Mouse (Mus musculus) B cell, adult 62 days (primary cell): ENCODE data around the gene Zfp300. TPM values are rescaled to one million over a fixed set of nuclear protein-coding genes. Genes with fewer than 3 reads are reported as not detected.

ENCODE experiments used
- total RNA-seq: library from RNA; stranded (reverse); gene quantifications from 4 replicates; pipeline ENCODE4 v1.2.4, GENCODE M21; 2023

The Zfp300 gene
- 0.37 to 0.88 TPM (median 0.65 TPM) in 4 replicates for total RNA-seq

GRCm38 (mm10) chrX:21088983-21089866, at the start of gene Zfp300:
Gene Zfp300 (minus strand): TSS chrX:21089527.

DNA sequence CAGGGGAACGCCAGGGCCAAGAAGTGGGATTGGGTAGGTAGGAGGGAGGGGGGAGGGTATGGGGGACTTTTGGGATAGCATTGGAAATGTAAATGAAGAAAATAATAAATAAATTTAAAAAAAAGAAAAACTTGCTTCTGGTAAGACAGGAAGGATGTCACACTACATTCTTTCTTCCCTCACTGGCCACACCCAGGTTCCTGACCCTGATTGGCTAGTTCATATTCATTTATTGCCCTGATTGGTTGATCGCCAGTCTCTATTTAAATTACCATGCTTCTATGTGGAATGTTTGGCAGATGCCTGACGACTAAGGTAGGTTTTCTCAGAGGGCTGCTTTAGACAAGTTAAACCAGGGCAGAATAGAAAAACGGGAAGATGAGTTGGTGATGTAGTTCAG, 26.2 kb upstream of the Zfp300 start, which contains the start of gene Ssxa1:
Gene Ssxa1, plus strand, starts transcription at position 301 of the 400 bp plus-strand sequence.

GRCm38 (mm10) chrX:21068106-21068505, 21.2 kb downstream of the Zfp300 start, which contains the start of gene Spaca5:
Gene Spaca5 (plus strand): TSS chrX:21068406.

DNA sequence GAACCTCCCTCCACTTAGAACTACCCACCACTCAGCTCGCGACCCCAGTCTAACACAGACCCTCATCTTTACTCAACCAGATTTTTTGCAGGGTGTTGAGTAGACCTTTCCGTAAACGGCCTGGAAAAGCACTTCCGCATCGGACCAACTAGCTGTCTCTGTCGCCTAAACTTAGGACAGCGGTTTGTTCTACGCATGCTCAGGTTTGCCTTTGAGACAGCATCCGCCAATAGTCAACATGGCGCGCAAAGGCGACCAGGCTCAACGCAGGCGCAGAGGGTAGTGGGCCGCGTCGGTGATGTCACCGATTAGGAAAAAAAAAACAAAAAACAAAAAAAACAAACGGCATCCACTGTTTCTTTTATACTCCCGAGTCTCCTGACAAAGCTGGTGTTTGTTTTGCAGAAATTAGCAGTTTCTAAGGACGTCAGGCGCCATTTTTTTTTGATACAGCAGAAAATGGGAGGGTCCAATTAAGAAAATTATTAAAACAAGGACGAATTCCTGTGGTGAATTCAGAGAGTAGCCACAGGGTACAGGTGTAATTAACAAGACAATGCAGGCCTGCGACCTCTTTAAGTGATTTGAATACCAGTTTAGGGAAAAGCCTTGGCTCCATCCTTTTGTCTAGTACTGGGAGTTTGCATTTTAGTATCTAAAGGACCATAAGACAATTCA, 27.3 kb downstream of the Zfp300 start, which contains the start of gene Zfp182:
Gene Zfp182, minus strand, starts transcription at position 451 of the 678 bp plus-strand sequence.

Other genes starting within 250 kb of the Zfp300 start
- not detected in 4 replicates for gene Timp1, start 219.4 kb downstream of the Zfp300 start, total RNA-seq
- gene Syn1, start 168.5 kb downstream of the Zfp300 start, total RNA-seq, result 0.16 to 0.24 TPM (median 0.24 TPM) in 3 of 4 replicates, not detected in the other
- 39.5 to 56.4 TPM (median 48.5 TPM) in 4 replicates for gene Cfp, start 158.0 kb downstream of the Zfp300 start, total RNA-seq
- gene Elk1, start 138.9 kb downstream of the Zfp300 start, total RNA-seq, result 16.9 to 18.3 TPM (median 17.2 TPM) in 4 replicates
- gene Uxt, start 127.5 kb downstream of the Zfp300 start, total RNA-seq, result 37.7 to 52.4 TPM (median 48.5 TPM) in 4 replicates
- 23.6 to 26.4 TPM (median 25.3 TPM) in 4 replicates for gene Zfp182, start 27.2 kb downstream of the Zfp300 start, total RNA-seq
- not detected in 4 replicates for gene Spaca5, start 21.1 kb downstream of the Zfp300 start, total RNA-seq
- not detected in 4 replicates for gene Ssxa1, start 26.3 kb upstream of the Zfp300 start, total RNA-seq
- not detected in 4 replicates for gene Gm21876, start 86.1 kb upstream of the Zfp300 start, total RNA-seq